Mouse (Mus musculus): ENCODE measurements around the gene Nav2.

DNA sequence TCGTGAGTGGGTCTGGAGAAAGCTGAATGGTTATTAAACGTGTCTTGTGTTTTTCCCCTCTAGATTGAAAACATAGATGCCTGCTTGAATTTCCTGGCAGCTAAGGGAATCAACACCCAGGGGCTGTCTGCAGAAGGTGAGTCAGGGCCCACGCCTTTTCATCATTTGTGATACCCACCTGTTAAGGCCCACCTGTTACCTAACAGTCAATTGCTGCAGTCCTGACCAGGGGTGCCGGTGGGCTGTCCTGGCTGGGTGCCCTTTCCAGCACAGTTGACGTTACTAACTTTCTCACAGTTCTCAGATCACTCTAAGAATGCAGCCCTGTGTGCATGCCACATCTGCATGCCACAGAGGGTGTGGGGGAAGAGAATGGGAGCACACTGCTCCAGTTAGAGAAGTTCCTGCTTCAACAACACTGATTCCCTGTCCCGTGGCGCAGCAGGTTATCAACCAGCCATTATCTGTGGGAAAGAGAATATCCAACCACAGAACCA, 489.6 kb downstream of the Nav2 start:
- TF ChIP-seq CTCF (IDR thresholded peaks at IDR 0.05; ENCODE audit: borderline replicate concordance, control insufficient read depth, extremely low read depth, insufficient read depth, low read length, poor library complexity) (no peak), POLR2A (IDR thresholded peaks at IDR 0.05; ENCODE audit: control insufficient read depth, extremely low read depth, insufficient read depth, low read length, poor library complexity) (no peak)
